Mouse (Mus musculus) C2C12 (cell line): ENCODE data around the gene Ank3. TPM values are rescaled to one million over a fixed set of nuclear protein-coding genes. Genes with fewer than 3 reads are reported as not detected.

Experiments used
- H3K27me3 ChIP-seq: one replicate; pipeline ENCODE4 v1.6.1; 2011; ENCODE audit not compliant: control insufficient read depth, insufficient read depth, insufficient read length
- H3K36me3 ChIP-seq: one replicate; pipeline ENCODE4 v1.6.1; 2011; ENCODE audit not compliant: control insufficient read depth, insufficient read depth
- H3K4me3 ChIP-seq: one replicate; pipeline ENCODE4 v1.5.1; 2011; ENCODE audit warnings: mild to moderate bottlenecking, control low read depth; ENCODE audit not compliant: poor library complexity, insufficient read depth, severe bottlenecking
- H3K79me2 ChIP-seq: one replicate; pipeline ENCODE4 v1.6.1; 2011; ENCODE audit not compliant: control insufficient read depth, insufficient read depth
- H3K79me3 ChIP-seq: one replicate; pipeline ENCODE4 v1.6.1; 2011; ENCODE audit warnings: low read depth, control low read depth
- H3ac ChIP-seq: one replicate; pipeline ENCODE3; 2011; ENCODE audit warnings: low read depth; ENCODE audit not compliant: control insufficient read depth, insufficient read length
- CEBPB ChIP-seq: IDR thresholded peaks from one replicate; pipeline ENCODE4 v1.6.1; 2011; ENCODE audit warnings: low read depth, mild to moderate bottlenecking, control low read depth, moderate library complexity
- CTCF ChIP-seq: IDR thresholded peaks from one replicate; pipeline ENCODE4 v1.5.1; 2011; ENCODE audit not compliant: control insufficient read depth, insufficient read depth, insufficient read length
- FOSL1 ChIP-seq: IDR thresholded peaks from one replicate; pipeline ENCODE4 v1.8.0; 2011; ENCODE audit warnings: mild to moderate bottlenecking, low read length; ENCODE audit not compliant: poor library complexity, insufficient read depth, severe bottlenecking
- MAX ChIP-seq: IDR thresholded peaks from one replicate; pipeline ENCODE4 v1.6.1; 2011; ENCODE audit warnings: mild to moderate bottlenecking, control low read depth
- MYOD1 ChIP-seq: IDR thresholded peaks from one replicate; pipeline ENCODE4 v1.6.1; 2011; ENCODE audit warnings: low read depth; ENCODE audit not compliant: control insufficient read depth, insufficient read length
- MYOG ChIP-seq: IDR thresholded peaks from one replicate; pipeline ENCODE4 v1.6.1; 2011; ENCODE audit not compliant: control insufficient read depth, insufficient read length; ENCODE audit errors: extremely low read depth
- USF1 ChIP-seq: IDR thresholded peaks from one replicate; pipeline ENCODE4 v1.6.1; 2011; ENCODE audit warnings: low read depth, mild to moderate bottlenecking, control low read depth, moderate library complexity
- polyA plus RNA-seq: library from polyadenylated mRNA; unstranded; fragments of >200 nt; fragmentation: generic; extraction: Trizol; gene quantifications from one replicate; pipeline ENCODE4 v1.2.1, GENCODE M21; 2012; ENCODE audit warnings: missing spikeins

Ank3 gene
- polyA plus RNA-seq, 1 experiment = 9.8 TPM

- no peaks in the 10 kb centered on the region for H3K36me3 ChIP-seq
- no peak overlapping the region for H3K4me3 ChIP-seq
- no peaks in the 10 kb centered on the region for H3K27me3 ChIP-seq
- TF ChIP-seq MYOG (no peak), MAX (no peak), FOSL1 (no peak), USF1 (no peak), CTCF (no peak), MYOD1 (no peak), CEBPB (no peak)
- no peaks in the 10 kb centered on the region for H3K79me3 ChIP-seq
- H3K79me2 ChIP-seq = no peaks in the 10 kb centered on the region
- H3ac ChIP-seq = no peak overlapping the region
These were observed 25.5 kb downstream of the Ank3 start for GRCm38 (mm10) chr10:69424051-69424450.

GRCm38 (mm10) chr10:69430138-69430537, 31.6 kb downstream of the Ank3 start:
- Histone ChIP-seq H3ac (no peak overlapping the region), H3K36me3 (no peaks in the 10 kb centered on the region), H3K79me3 (no peaks in the 10 kb centered on the region), H3K79me2 (no peaks in the 10 kb centered on the region), H3K4me3 (no peak overlapping the region), H3K27me3 (no peaks in the 10 kb centered on the region)
- no peak for TF ChIP-seq USF1
- TF ChIP-seq MAX = no peak
- no peak for TF ChIP-seq CTCF
- no peak for TF ChIP-seq MYOG
- no peak for TF ChIP-seq CEBPB
- no peak for TF ChIP-seq FOSL1
- TF ChIP-seq MYOD1 = no peak

DNA sequence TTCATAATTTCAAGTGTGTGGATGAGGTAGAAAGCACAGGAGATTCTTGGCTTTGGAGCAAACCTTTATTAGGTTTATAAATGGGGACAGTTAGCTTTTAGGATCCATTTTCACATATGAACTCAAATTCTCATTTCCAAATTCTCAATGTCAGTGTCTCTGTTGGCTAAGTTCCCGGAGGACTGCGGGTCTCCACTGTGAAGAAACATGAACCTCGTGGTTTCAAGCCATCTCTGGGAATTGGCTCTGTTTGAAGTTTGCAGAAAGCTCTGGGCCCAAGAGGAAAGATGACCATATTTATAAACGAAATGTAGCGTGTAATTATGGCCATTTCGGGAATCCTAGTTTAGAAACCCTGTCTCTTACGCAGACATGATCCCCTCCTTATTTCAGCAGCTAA, 32.5 kb downstream of the Ank3 start:
- H3K36me3 ChIP-seq = no peaks in the 10 kb centered on the region
- H3K27me3 ChIP-seq = no peaks in the 10 kb centered on the region
- no peak overlapping the region for H3K4me3 ChIP-seq
- no peaks in the 10 kb centered on the region for H3K79me3 ChIP-seq
- no peaks in the 10 kb centered on the region for H3K79me2 ChIP-seq
- TF ChIP-seq CEBPB (no peak), MYOD1 (no peak), FOSL1 (no peak), USF1 (no peak), MYOG (no peak), CTCF (no peak), MAX (no peak)
- H3ac ChIP-seq = no peak overlapping the region

DNA sequence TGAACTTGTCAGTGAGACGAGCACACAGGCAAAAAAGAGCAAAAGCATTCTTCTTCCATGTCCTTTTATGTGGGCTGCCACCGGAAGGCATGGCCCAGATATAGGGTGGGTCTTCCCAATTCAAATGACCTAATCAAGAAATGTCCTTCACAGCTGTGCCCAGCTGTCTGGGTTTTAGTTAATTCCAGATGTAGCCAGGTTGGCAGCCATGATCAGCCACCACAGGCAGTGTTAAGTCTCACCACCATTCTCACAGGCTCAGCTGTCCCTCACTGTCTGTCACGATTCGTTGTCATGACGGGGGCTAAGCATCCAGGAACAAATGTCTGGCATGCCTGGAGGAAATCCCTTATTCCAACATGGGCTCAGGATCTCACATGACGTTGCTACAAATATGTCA, 36.6 kb downstream of the Ank3 start:
- no peak for TF ChIP-seq MYOG
- no peak for TF ChIP-seq MAX
- TF ChIP-seq FOSL1 = no peak
- TF ChIP-seq MYOD1 = peak; percentile 71
- H3ac ChIP-seq = no peak overlapping the region
- H3K4me3 ChIP-seq = no peak overlapping the region
- H3K36me3 ChIP-seq = no peaks in the 10 kb centered on the region
- no peaks in the 10 kb centered on the region for H3K27me3 ChIP-seq
- no peaks in the 10 kb centered on the region for H3K79me3 ChIP-seq
- no peaks in the 10 kb centered on the region for H3K79me2 ChIP-seq

DNA sequence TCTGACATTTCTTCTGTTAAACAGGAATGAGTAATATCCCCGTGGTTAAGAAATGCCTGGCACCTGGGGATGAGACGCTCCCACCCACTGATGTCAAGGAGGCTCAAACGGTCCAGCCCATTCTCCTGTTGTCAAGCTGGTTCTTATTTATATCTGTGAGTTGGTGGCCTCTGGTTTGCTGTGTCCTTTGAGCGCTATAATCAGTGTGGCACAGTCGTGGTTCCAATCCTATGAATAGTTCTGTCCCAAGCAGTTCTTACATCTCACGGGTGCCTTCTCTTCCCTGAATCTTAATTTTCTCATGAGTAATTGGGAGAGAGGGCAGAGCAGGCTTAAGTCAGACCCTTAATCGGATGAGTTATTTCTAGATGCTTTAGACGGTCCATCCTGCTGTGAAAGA, 40.9 kb downstream of the Ank3 start:
- Histone ChIP-seq H3ac (no peak overlapping the region), H3K79me2 (no peaks in the 10 kb centered on the region), H3K27me3 (no peaks in the 10 kb centered on the region), H3K79me3 (no peaks in the 10 kb centered on the region), H3K36me3 (no peaks in the 10 kb centered on the region), H3K4me3 (no peak overlapping the region)
- TF ChIP-seq FOSL1 (no peak), MYOD1 (no peak), MAX (no peak), MYOG (no peak), USF1 (no peak), CTCF (no peak), CEBPB (no peak)

- TF ChIP-seq MAX = no peak
- no peak for TF ChIP-seq USF1
- no peak for TF ChIP-seq CEBPB
- no peak for TF ChIP-seq CTCF
- no peak for TF ChIP-seq MYOD1
- no peak for TF ChIP-seq FOSL1
- TF ChIP-seq MYOG = no peak
- H3K36me3 ChIP-seq = no peaks in the 10 kb centered on the region
These were observed 46.0 kb downstream of the Ank3 start for GRCm38 (mm10) chr10:69444546-69444945.

More at GRCm38 (mm10) chr10:69444546-69444945, 46.0 kb downstream of the Ank3 start:
- no peak overlapping the region for H3ac ChIP-seq
- H3K79me3 ChIP-seq = no peaks in the 10 kb centered on the region
- H3K4me3 ChIP-seq = no peak overlapping the region
- H3K79me2 ChIP-seq = no peaks in the 10 kb centered on the region
- H3K27me3 ChIP-seq = no peaks in the 10 kb centered on the region
